In the genomic region with DNA sequence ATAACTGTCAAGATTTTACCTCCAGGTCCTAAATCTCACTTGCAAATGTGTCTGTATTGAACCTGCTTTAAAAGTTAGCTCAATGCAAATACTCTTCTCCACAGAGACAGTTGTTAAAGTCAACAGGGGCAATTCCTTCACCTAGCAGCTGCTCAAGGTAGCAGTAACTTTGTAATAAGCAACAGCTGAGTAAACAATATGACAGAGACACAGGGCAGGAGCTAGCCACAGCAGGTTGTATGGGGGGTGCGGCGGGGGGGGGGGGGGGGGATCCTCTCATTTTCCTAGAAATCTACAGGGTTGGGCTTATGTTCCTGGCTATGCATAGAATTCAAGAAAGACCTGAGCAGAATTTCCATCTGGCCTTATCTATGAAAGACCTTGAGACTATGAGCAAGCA, we compare ENCODE assay signal across 23 mouse cellular contexts.
A peak's percentile ranks its signal among the peaks of the same experiment; 100 is the strongest.
DNase-seq lines count a peak whose midpoint lies in the region; ATAC-seq and TF ChIP-seq lines count a peak whose summit lies in the region.
"Had no signal": no experiment of that assay in that cellular context is flagged by ENCODE, and none has a peak within 500 bp of the region (broad histone marks: within the 10 kb centered on the region; RNA-seq: fewer than 3 reads in every experiment).

No protein-coding gene starts in this region.

- no peak overlapping the region for H3K4me2 ChIP-seq in intestine, embryonic 14.5 days (ENCODE audit: low read length)
- no peak overlapping the region for H3K4me2 ChIP-seq in intestine, postnatal 0 days (replicated peaks; ENCODE audit: low read depth)
- no peak overlapping the region for H3K4me2 ChIP-seq in stomach, postnatal 0 days (replicated peaks; ENCODE audit: low read depth)
- H3K4me2 ChIP-seq: forebrain, embryonic 13.5 days; heart, embryonic 12.5 days; heart, embryonic 15.5 days; hindbrain, embryonic 13.5 days had no signal

- H3K79me2 ChIP-seq in heart, adult 2 months (replicated peaks; ENCODE audit: control insufficient read depth, insufficient read depth, low read length): no peaks in the 10 kb centered on the region

- intact Hi-C loops in heart, adult 2 months (cut with DNase I): no loop called here

- no peaks in the 10 kb centered on the region for H3K27me3 ChIP-seq in heart, adult 2 months (ENCODE audit: control insufficient read depth, insufficient read depth, low read length)
- no peaks in the 10 kb centered on the region for H3K27me3 ChIP-seq in intestine, embryonic 14.5 days (replicated peaks; ENCODE audit: control insufficient read depth, insufficient read depth, low read length)
- no peaks in the 10 kb centered on the region for H3K27me3 ChIP-seq in intestine, postnatal 0 days (replicated peaks; ENCODE audit: control insufficient read depth, insufficient read depth, low read length)
- no peaks in the 10 kb centered on the region for H3K27me3 ChIP-seq in stomach, postnatal 0 days (ENCODE audit: control insufficient read depth, insufficient read depth, low read length)
- H3K27me3 ChIP-seq: forebrain, embryonic 13.5 days; heart, embryonic 12.5 days; heart, embryonic 15.5 days; hindbrain, embryonic 13.5 days had no signal

- WGBS in heart, adult 2 months: 73% methylated on average over 2 of the region's 2 CpGs
- 45% methylated on average over 2 of the region's 2 CpGs for WGBS in intestine, embryonic 14.5 days
- 76% methylated on average over 2 of the region's 2 CpGs for WGBS in intestine, postnatal 0 days
- WGBS in stomach, postnatal 0 days: 48% methylated on average over 2 of the region's 2 CpGs

- DNase-seq in heart, adult 11 months: peak; percentile 64
- no peak for DNase-seq in heart, adult 2 months
- DNase-seq in intestine, embryonic 14.5 days (ENCODE audit: low spot score): no peak
- no peak for DNase-seq in stomach, postnatal 0 days (ENCODE audit: low spot score)
- DNase-seq in embryo, embryonic 11 days: no peak
- DNase-seq: adrenal gland, adult 8-10 months; adrenal gland, postnatal 25 days; cerebellum, adult 11-12 months; cerebellum, adult 8-10 months; cerebellum, postnatal 10 days; cerebellum, postnatal 36 days; gastrocnemius, postnatal 10 days; gastrocnemius, postnatal 36 days; heart, postnatal 14 days had no signal

- TF ChIP-seq EP300 in heart, adult 2 months (IDR thresholded peaks at IDR 0.05; ENCODE audit: insufficient read depth, low read depth, low read length): no peak
- no peak for TF ChIP-seq EP300 in stomach, postnatal 0 days (optimal IDR thresholded peaks at IDR 0.05)

- H3K4me3 ChIP-seq in heart, adult 2 months: no peak overlapping the region
- no peak overlapping the region for H3K4me3 ChIP-seq in intestine, embryonic 14.5 days (ENCODE audit: low read depth, low read length)
- no peak overlapping the region for H3K4me3 ChIP-seq in intestine, postnatal 0 days (ENCODE audit: low read depth, low read length)
- H3K4me3 ChIP-seq in stomach, postnatal 0 days (ENCODE audit: low read depth, low read length): no peak overlapping the region
- H3K4me3 ChIP-seq: forebrain, embryonic 10.5 days; forebrain, embryonic 13.5 days; heart, embryonic 12.5 days; heart, embryonic 15.5 days; hindbrain, embryonic 13.5 days had no signal

- H3K4me1 ChIP-seq in heart, adult 2 months (ENCODE audit: control insufficient read depth, insufficient read depth, low read length): no peaks in the 10 kb centered on the region; the same call in none of the 2 replicates
- no peaks in the 10 kb centered on the region for H3K4me1 ChIP-seq in intestine, embryonic 14.5 days (replicated peaks; ENCODE audit: control insufficient read depth, insufficient read depth, low read length)
- no peaks in the 10 kb centered on the region for H3K4me1 ChIP-seq in intestine, postnatal 0 days (replicated peaks; ENCODE audit: control insufficient read depth, insufficient read depth, low read length)
- no peaks in the 10 kb centered on the region for H3K4me1 ChIP-seq in stomach, postnatal 0 days (replicated peaks; ENCODE audit: control insufficient read depth, insufficient read depth)
- H3K4me1 ChIP-seq: forebrain, embryonic 10.5 days; forebrain, embryonic 13.5 days; hindbrain, embryonic 13.5 days had no signal

- no peak overlapping the region for H3K9ac ChIP-seq in heart, adult 2 months (ENCODE audit: low read depth, low read length)
- H3K9ac ChIP-seq in intestine, embryonic 14.5 days (ENCODE audit: low read length): no peak overlapping the region
- no peak overlapping the region for H3K9ac ChIP-seq in intestine, postnatal 0 days (ENCODE audit: low read depth, low read length)
- H3K9ac ChIP-seq in stomach, postnatal 0 days (ENCODE audit: low read length): no peak overlapping the region
- H3K9ac ChIP-seq: forebrain, embryonic 13.5 days; heart, embryonic 12.5 days; heart, embryonic 15.5 days; hindbrain, embryonic 13.5 days had no signal

- 0 out of 2 replicates have a peak, but pooled peaks have one; percentile 43 for ATAC-seq in intestine, embryonic 14.5 days (replicated peaks; ENCODE audit: low FRiP score, low TSS enrichment, low read depth)
- 0 out of 2 replicates have a peak, but pooled peaks have one; percentile 41 for ATAC-seq in intestine, postnatal 0 days
- ATAC-seq in stomach, postnatal 0 days (ENCODE audit: low FRiP score, low TSS enrichment): no peak
- ATAC-seq: activated CD4-positive, CD25-positive, alpha-beta regulatory T cell, adult 4 months; forebrain, embryonic 13.5 days; forebrain, embryonic 16.5 days; hindbrain, embryonic 16.5 days had no signal

- H3K36me3 ChIP-seq in heart, adult 2 months (ENCODE audit: control insufficient read depth, insufficient read depth, low read length): peaks cover 23% of the 10 kb centered on the region
- H3K36me3 ChIP-seq in intestine, embryonic 14.5 days (ENCODE audit: control insufficient read depth, insufficient read depth, low read length): no peaks in the 10 kb centered on the region
- H3K36me3 ChIP-seq in intestine, postnatal 0 days (ENCODE audit: control insufficient read depth, insufficient read depth): no peaks in the 10 kb centered on the region
- H3K36me3 ChIP-seq in stomach, postnatal 0 days (ENCODE audit: control insufficient read depth, insufficient read depth, low read length): no peaks in the 10 kb centered on the region
- H3K36me3 ChIP-seq: forebrain, embryonic 10.5 days had no signal

- TF ChIP-seq CTCF in heart, adult 2 months (IDR thresholded peaks at IDR 0.05): no peak
- no peak for TF ChIP-seq CTCF in intestine, postnatal 0 days (IDR thresholded peaks at IDR 0.05; ENCODE audit: low read depth)
- no peak for TF ChIP-seq CTCF in stomach, postnatal 0 days (IDR thresholded peaks at IDR 0.05; ENCODE audit: low read depth)

- no peak for TF ChIP-seq POLR2A in heart, adult 2 months (IDR thresholded peaks at IDR 0.05; ENCODE audit: insufficient read depth, low read depth, low read length)

- no peaks in the 10 kb centered on the region for H3K9me3 ChIP-seq in intestine, embryonic 14.5 days (ENCODE audit: control insufficient read depth, low read length)
- no peaks in the 10 kb centered on the region for H3K9me3 ChIP-seq in intestine, postnatal 0 days (ENCODE audit: control insufficient read depth)
- H3K9me3 ChIP-seq in stomach, postnatal 0 days (ENCODE audit: control insufficient read depth, low read length): no peaks in the 10 kb centered on the region
- H3K9me3 ChIP-seq: forebrain, embryonic 10.5 days; forebrain, embryonic 13.5 days; heart, embryonic 15.5 days; hindbrain, embryonic 13.5 days had no signal

- H3K27ac ChIP-seq in heart, adult 2 months: no peak overlapping the region
- H3K27ac ChIP-seq in intestine, embryonic 14.5 days (ENCODE audit: low read depth): no peak overlapping the region
- H3K27ac ChIP-seq in intestine, postnatal 0 days (ENCODE audit: low read depth, low read length): no peak overlapping the region
- no peak overlapping the region for H3K27ac ChIP-seq in stomach, postnatal 0 days (replicated peaks)
- H3K27ac ChIP-seq: forebrain, embryonic 10.5 days; forebrain, embryonic 13.5 days; heart, embryonic 15.5 days; hindbrain, embryonic 13.5 days had no signal
